Mouse (Mus musculus) hindbrain, postnatal 0 days (tissue): ENCODE results near the gene Pou5f1. TPM values are rescaled to one million over a fixed set of nuclear protein-coding genes. Genes with fewer than 3 reads are reported as not detected.
"Not testable (repeated sequence)": the region's sequence is repeated elsewhere in the genome, so short reads cannot be mapped to it uniquely, and the experiment has no call there.

Experiments
- ATAC-seq: fragments of 200-750 bp; cut with Nextera tagmentation; 2 replicates; pipeline ENCODE4 v1.8.0; 2017; ENCODE audit warnings: mild to moderate bottlenecking, moderate TSS enrichment, moderate library complexity
- DNase-seq: peaks from one replicate; pipeline ENCODE4 v3.0.0-alpha.2; 2015; ENCODE audit warnings: low spot score
- H3K27ac ChIP-seq: fragments of 300-500 bp; sonication (generic); 2 replicates; pipeline ENCODE4 v1.5.1; 2014; ENCODE audit warnings: mild to moderate bottlenecking
- H3K27me3 ChIP-seq: fragments of 300-500 bp; sonication (generic); 2 replicates; pipeline ENCODE4 v1.6.1; 2014; ENCODE audit warnings: low read length, mixed read lengths; ENCODE audit not compliant: insufficient read depth
- H3K36me3 ChIP-seq: fragments of 300-500 bp; sonication (generic); 2 replicates; pipeline ENCODE4 v1.6.1; 2014; ENCODE audit warnings: low read length, mixed read lengths; ENCODE audit not compliant: insufficient read depth
- H3K4me1 ChIP-seq: fragments of 300-500 bp; sonication (generic); 2 replicates; pipeline ENCODE4 v1.6.1; 2014; ENCODE audit warnings: antibody characterized with exemption, low read length, mixed read lengths; ENCODE audit not compliant: insufficient read depth
- H3K4me2 ChIP-seq: fragments of 300-500 bp; sonication (generic); 2 replicates; pipeline ENCODE4 v1.6.1; 2014; ENCODE audit warnings: low read depth, mild to moderate bottlenecking, low read length, moderate library complexity, mixed read lengths
- H3K4me3 ChIP-seq: fragments of 300-500 bp; sonication (generic); 2 replicates; pipeline ENCODE4 v1.5.1; 2014; ENCODE audit warnings: low read length
- H3K9ac ChIP-seq: fragments of 300-500 bp; sonication (generic); replicated peaks from 2 replicates; pipeline ENCODE4 v1.6.1; 2014; ENCODE audit warnings: mild to moderate bottlenecking, low read length, moderate library complexity, mixed read lengths
- H3K9me3 ChIP-seq: fragments of 300-500 bp; sonication (generic); 2 replicates; pipeline ENCODE4 v1.6.1; 2016; ENCODE audit warnings: low read length, mixed read lengths
- CTCF ChIP-seq: IDR thresholded peaks from 2 replicates; pipeline ENCODE4 v1.5.1; 2016; ENCODE audit warnings: antibody characterized with exemption, control low read depth, low read depth
- WGBS: fragments of 180-500 bp; shearing (Covaris S2); extraction: QIAGEN DNeasy Blood & Tissue Kit; methylation state at CpG from one replicate; pipeline ENCODE4 v1.1.7; 2014; 5-methylcytosine and 5-hydroxymethylcytosine counted together
- polyA plus RNA-seq: library from polyadenylated mRNA; unstranded; fragments of >200 nt; fragmentation: Nextera tagmentation; extraction: Ambion mirVana; gene quantifications from 2 replicates; pipeline ENCODE4 v1.2.1, GENCODE M21; 2015
- total RNA-seq: library from RNA; depleted of rRNA; stranded (reverse); fragments of >200 nt; gene quantifications from 2 replicates; pipeline ENCODE4 v1.2.3, GENCODE M21; 2014; rRNA removed

Gene Pou5f1
- not detected in 2 replicates for total RNA-seq
- polyA plus RNA-seq: not detected in 2 replicates

DNA sequence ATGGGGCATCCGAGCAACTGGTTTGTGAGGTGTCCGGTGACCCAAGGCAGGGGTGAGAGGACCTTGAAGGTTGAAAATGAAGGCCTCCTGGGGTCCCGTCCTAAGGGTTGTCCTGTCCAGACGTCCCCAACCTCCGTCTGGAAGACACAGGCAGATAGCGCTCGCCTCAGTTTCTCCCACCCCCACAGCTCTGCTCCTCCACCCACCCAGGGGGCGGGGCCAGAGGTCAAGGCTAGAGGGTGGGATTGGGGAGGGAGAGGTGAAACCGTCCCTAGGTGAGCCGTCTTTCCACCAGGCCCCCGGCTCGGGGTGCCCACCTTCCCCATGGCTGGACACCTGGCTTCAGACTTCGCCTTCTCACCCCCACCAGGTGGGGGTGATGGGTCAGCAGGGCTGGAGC, at the start of gene Pou5f1:
Gene Pou5f1, plus strand, starts transcription at position 243 of the 400 bp plus-strand sequence.
- ATAC-seq: no peak
- H3K27me3 ChIP-seq: peaks cover 5% of the 10 kb centered on the region; the same call in 1 of the 2 replicates
- no peak within 1 kb of the TSS for H3K4me2 ChIP-seq
- H3K4me1 ChIP-seq: no peaks in the 10 kb centered on the region
- H3K27ac ChIP-seq: no peak within 1 kb of the TSS
- no peaks in the 10 kb centered on the region for H3K36me3 ChIP-seq
- no peak for DNase-seq
- 31% methylated on average over 13 of the region's 13 CpGs for WGBS
- no peak for TF ChIP-seq CTCF
- no peak within 1 kb of the TSS for H3K9ac ChIP-seq
- no peaks in the 10 kb centered on the region for H3K9me3 ChIP-seq
- no peak within 1 kb of the TSS for H3K4me3 ChIP-seq

DNA sequence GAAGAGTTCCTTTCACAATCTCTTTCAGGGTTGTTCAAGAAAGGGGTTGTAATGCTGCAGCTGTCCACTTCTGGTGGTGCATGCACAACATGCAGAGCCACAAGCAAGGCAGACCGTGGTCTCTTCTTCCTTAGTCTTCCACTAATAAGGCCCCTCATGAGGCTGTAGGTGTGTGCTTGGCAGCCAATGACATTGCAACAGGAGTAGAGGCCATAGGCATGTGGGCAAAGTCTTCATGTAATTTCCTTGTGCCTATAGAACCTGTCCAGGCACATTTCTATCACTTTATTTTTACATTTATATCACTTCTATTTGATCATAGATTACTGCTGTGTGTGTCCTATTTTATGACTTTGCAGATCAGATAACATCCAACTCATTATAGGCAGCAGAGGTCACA, 47.6 kb upstream of the Pou5f1 start:
- not testable (repeated sequence) for H3K4me2 ChIP-seq

DNA sequence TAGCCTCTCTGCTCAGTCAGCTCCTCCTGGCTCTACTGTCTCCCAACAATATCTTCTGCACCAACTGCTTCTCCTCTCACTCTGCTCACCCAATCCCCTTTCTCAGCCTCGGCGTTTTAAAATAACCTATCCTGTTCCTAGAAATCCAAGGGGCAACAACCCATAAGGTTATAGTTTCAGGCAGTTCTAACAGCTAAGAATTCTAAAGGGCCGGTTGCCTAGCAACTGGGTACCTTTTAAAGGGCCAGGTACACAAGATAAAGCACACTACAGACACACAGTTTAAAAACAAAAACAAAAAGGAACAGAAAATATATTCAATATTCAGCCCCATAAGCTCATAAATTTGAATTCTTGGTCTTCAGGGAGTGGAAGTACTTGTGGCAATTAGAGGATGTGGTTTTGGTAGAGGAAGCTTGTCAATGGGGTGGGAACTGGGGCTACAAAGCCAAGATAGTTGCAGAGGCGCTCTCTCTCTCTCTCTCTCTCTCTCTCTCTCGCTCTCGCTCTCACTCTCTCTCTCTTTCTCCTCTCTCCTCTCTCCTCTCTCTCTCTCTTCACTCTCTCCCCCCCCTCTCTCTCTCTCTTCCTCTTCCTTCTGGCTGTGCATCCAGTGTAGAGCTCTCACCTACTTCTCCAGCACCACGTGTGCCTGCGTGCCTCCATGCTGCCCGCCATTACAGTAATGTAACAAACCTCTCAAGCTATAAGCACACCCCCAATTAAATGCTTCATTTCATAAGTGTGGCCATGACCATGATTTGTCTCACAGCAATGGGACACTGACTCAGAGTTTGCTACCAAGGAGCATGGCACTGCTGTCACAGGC, 45.1 kb upstream of the Pou5f1 start:
- not testable (repeated sequence) for DNase-seq, H3K27me3 ChIP-seq, H3K27ac ChIP-seq, H3K9ac ChIP-seq, H3K4me3 ChIP-seq, H3K4me1 ChIP-seq, H3K4me2 ChIP-seq, H3K9me3 ChIP-seq, H3K36me3 ChIP-seq
- 54% methylated on average over 2 of the region's 9 CpGs for WGBS
- peak; percentile 70 for ATAC-seq

More for the DNA sequence above, 47.6 kb upstream of the Pou5f1 start:
- H3K27ac ChIP-seq, H3K9me3 ChIP-seq, DNase-seq, H3K4me3 ChIP-seq, H3K27me3 ChIP-seq, H3K4me1 ChIP-seq, H3K36me3 ChIP-seq, H3K9ac ChIP-seq, ATAC-seq: not testable (repeated sequence)
- WGBS: no CpG with 5 or more reads among the region's 1 CpGs

DNA sequence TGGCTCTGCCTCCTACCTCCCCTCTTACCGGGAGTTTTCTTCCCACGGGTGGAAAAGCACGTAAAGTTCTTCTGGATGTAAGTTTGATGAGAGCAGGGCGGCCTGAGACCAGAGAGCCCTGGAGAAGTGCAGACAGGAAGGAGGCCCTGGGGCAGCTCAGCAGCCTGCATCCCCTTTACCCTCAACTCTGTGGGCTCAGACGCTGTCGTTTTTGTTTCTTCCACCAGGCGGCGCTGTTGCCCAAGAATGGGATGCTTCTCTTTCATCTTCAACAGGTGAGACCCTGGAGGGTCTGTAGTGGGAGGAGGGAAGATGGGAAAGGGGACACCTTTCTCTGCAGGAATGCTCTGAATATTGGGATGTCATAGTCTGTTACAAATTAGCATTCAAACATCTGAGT, 40.2 kb upstream of the Pou5f1 start:
- not testable (repeated sequence) for H3K9me3 ChIP-seq, H3K4me1 ChIP-seq, H3K4me2 ChIP-seq, H3K27ac ChIP-seq, ATAC-seq, H3K9ac ChIP-seq, H3K4me3 ChIP-seq, H3K36me3 ChIP-seq
- peak; percentile 57 for DNase-seq
- H3K27me3 ChIP-seq: peaks cover 16% of the 10 kb centered on the region
- 10% methylated on average over 8 of the region's 8 CpGs for WGBS
- peak; percentile 82 for TF ChIP-seq CTCF

DNA sequence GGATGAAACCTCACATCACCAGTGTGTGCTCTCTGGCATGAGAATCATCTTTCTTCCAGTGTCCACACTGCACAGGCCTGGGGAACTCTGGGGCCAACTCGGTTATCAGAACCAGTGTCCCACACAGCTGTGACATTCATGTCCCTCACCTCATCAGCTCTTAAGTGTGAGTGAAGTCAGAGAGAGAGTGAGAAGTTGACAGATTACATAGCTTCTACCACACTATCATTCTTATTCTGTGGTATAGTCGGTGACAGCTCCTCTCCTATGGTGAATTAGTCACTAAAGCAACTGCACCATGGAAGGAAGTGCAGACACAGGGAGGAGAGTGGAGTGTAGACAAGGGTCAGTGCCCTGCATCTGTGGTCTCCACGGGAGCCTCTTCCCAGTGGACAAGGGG, 36.9 kb upstream of the Pou5f1 start:
- not testable (repeated sequence) for H3K27ac ChIP-seq, H3K4me1 ChIP-seq, H3K4me3 ChIP-seq, H3K9ac ChIP-seq, ATAC-seq, H3K36me3 ChIP-seq, H3K9me3 ChIP-seq, DNase-seq, H3K4me2 ChIP-seq
- 54% methylated on average over 3 of the region's 3 CpGs for WGBS
- H3K27me3 ChIP-seq: peaks cover 18% of the 10 kb centered on the region

DNA sequence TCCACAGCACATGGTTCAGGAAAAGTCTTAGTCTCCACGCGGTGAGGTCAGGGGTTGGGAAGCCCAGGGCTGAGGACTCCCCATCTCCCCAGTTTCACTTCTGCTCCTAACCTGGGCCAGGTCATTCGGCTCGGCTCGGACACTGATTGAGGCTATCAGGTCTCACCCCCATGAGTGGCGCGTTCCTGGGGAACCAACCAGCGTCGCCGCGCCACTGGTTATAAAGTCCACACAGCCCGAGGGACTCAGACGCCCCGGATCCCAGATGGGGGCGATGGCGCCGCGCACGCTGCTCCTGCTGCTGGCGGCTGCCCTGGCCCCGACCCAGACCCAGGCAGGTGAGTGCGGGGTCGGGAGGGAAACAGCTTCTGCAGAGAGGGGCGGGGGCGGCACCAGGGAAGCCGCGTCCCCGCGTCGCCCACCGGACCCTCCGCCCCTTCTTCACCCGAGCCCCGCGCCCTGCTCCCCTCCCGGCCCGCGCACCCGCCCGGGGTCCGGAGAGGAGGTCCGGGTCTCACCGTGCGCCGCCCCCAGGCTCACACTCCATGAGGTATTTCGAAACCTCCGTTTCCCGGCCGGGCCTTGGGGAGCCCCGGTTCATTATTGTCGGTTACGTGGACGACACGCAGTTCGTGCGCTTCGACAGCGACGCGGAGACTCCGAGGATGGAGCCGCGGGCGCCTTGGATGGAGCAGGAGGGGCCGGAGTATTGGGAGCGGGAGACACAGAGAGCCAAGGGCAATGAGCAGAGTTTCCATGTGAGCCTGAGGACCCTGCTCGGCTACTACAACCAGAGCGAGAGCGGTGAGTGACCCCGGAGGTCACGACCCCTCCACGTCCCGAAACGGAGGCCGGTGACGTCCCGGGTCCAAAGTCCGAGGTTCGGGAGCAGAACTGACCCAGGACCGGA, 35.7 kb upstream of the Pou5f1 start, which contains the start of gene H2-Q10:
Gene H2-Q10, plus strand, starts transcription at position 248 of the 910 bp plus-strand sequence.
- DNase-seq: no peak
- peak within 1 kb of the TSS; percentile 13; the same call in 1 of the 2 replicates for H3K9ac ChIP-seq
- no peak for TF ChIP-seq CTCF
- H3K36me3 ChIP-seq: no peaks in the 10 kb centered on the region
- H3K27ac ChIP-seq: no peak within 1 kb of the TSS
- 0 out of 2 replicates have a peak, but pooled peaks cover 3% of the 10 kb centered on the region for H3K4me1 ChIP-seq
- WGBS: 2% methylated on average over 75 of the region's 80 CpGs
- no peaks in the 10 kb centered on the region for H3K9me3 ChIP-seq
- peak within 1 kb of the TSS; percentile 60 for H3K4me2 ChIP-seq
- H3K27me3 ChIP-seq: peaks cover 18% of the 10 kb centered on the region
- ATAC-seq: no peak
- peak within 1 kb of the TSS; percentile 38 for H3K4me3 ChIP-seq
